Mouse (Mus musculus): ENCODE results near the gene Kcnt2. TPM values are rescaled to one million over a fixed set of nuclear protein-coding genes. Genes with fewer than 3 reads are reported as not detected.

Gene Kcnt2
- 2.7 and 3.3 TPM in 2 replicates for polyA plus RNA-seq (2012; rRNA removed)

DNA sequence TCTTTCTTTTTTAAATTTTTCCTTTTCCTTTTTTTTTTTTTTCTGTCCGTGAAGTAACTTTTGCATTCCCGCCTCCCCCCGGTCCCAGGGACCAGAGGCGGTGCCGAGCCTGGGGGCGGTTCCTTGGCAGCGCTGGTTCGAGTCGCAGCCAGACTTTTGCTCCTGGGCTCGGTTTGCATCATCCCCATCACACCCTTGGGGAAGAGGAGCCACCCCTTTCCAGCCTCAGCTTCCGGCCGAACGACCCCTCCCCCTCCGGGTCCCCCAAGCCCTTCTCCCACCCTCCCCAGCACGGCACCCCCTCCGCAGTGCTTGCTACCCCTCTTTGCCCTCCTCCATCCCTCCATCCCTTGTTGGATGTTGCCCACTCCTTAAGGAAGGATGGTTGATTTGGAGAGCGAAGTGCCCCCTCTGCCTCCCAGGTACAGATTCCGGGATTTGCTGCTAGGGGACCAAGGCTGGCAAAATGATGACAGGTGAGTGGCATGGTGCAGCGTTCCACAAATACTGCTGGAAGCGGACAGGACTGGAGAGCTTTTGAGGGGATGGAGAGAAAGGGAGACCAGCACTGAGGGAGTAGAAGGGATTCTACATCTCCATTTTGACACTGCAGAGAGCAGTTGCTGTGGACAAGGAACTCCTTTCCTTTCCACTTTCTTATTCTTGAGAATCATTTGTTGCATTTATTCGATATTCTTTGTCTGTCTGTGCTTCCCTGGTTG is at the start of gene Kcnt2:
Gene Kcnt2, plus strand, starts transcription at position 283 of the 722 bp plus-strand sequence.

Other genes starting within 250 kb of the Kcnt2 start
- 10.3 and 10.8 TPM in 2 replicates for gene Cfh, start 62.4 kb upstream of the Kcnt2 start, polyA plus RNA-seq (2012; rRNA removed)